Mouse (Mus musculus) liver, postnatal 0 days (tissue): ENCODE measurements around the gene Dzip1l.

Experiments used
- CTCF ChIP-seq: sonication (generic); IDR thresholded peaks from 2 replicates; pipeline ENCODE4 v1.5.1; 2016; ENCODE audit warnings: antibody characterized with exemption, low read depth
- EP300 ChIP-seq: IDR thresholded peaks from 2 replicates; pipeline ENCODE4 v1.6.1; 2016; ENCODE audit warnings: antibody characterized with exemption, low read depth, mild to moderate bottlenecking

DNA sequence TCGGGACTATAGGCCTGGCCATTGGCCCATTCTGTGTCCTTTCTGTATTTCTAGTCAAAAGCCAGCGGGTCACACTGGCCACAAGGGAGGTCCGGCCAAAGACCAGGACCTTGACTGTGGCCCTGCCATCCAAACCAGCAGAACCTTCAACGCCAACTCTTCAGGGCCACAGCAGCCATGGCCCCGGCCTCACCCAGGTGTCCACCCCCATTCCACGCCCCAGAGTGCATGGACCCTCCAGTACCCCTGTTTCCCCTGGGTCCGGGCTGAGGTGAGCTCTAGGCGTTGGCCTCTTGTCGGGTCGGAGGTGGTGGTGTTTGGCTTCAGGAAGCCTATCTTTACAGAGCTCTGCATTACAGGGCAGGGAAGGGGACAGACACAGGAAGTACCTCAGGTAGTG, 33.6 kb downstream of the Dzip1l start:
- TF ChIP-seq CTCF: no peak
- no peak for TF ChIP-seq EP300
